Mouse (Mus musculus): ENCODE results near the gene Pgam2. TPM values are rescaled to one million over a fixed set of nuclear protein-coding genes. Genes with fewer than 3 reads are reported as not detected.

Pgam2 gene
- total and polyA plus RNA-seq, 3 experiments: 0.58 to 1.8 TPM; not detected in 1

GRCm38 (mm10) chr11:5837251-5838246 lies 34.0 kb upstream of the Pgam2 start, which contains the start of gene Polm (continued):
- no peak for TF ChIP-seq MAFK (IDR thresholded peaks at IDR 0.05; ENCODE audit: borderline replicate concordance, low read depth, low read length)
- TF ChIP-seq EP300 (IDR thresholded peaks at IDR 0.05; ENCODE audit: low read depth in 1 of 2, low read length in 2 of 2): peak in 1 of 2 experiments; percentile 38; a peak in 3 of 4 replicates
- no peak for TF ChIP-seq GABPA (IDR thresholded peaks at IDR 0.05; ENCODE audit: low read depth, low read length)
- TF ChIP-seq NRF1 (IDR thresholded peaks at IDR 0.05; ENCODE audit: insufficient read depth, low read depth, low read length, poor library complexity, severe bottlenecking): no peak

GRCm38 (mm10) chr11:5836126-5836525 lies 32.6 kb upstream of the Pgam2 start:
- Histone ChIP-seq H3K27ac (ENCODE audit: control insufficient read depth, low read depth, low read length) (no peak overlapping the region), H3K27me3 (ENCODE audit: control insufficient read depth in 1 of 2, insufficient read depth in 2 of 2, low read length in 2 of 2) (no peaks in the 10 kb centered on the region), H3K9ac (ENCODE audit: control insufficient read depth, low read depth, low read length, poor library complexity, severe bottlenecking) (no peak overlapping the region), H3K79me2 (ENCODE audit: control insufficient read depth, insufficient read depth, low read length, poor library complexity) (peaks cover 2% of the 10 kb centered on the region; the same call in 1 of the 2 replicates), H3K36me3 (ENCODE audit: control insufficient read depth in 1 of 2, insufficient read depth in 2 of 2, low read length in 2 of 2) (peaks cover 5 to 7% of the 10 kb centered on the region in 2 experiments; a peak in 3 of 4 replicates), H3K9me3 (replicated peaks; ENCODE audit: insufficient read depth, low read length) (no peaks in the 10 kb centered on the region), H3K4me1 (ENCODE audit: control insufficient read depth in 1 of 2, insufficient read depth in 2 of 2, low read length in 2 of 2) (peaks cover 3 to 7% of the 10 kb centered on the region in 2 experiments; a peak in 2 of 4 replicates), H3K4me3 (ENCODE audit: control insufficient read depth in 1 of 2, insufficient read depth in 1 of 2, low read depth in 2 of 2, low read length in 2 of 2) (no peak overlapping the region)
- DNase-seq (ENCODE audit: low read depth, low spot score): no peak
- no peak for TF ChIP-seq RCOR1 (IDR thresholded peaks at IDR 0.05; ENCODE audit: low read depth, low read length)
- no peak for TF ChIP-seq NELFE (IDR thresholded peaks at IDR 0.05; ENCODE audit: low read depth, low read length)
- TF ChIP-seq MYB (IDR thresholded peaks at IDR 0.05; ENCODE audit: low read depth, low read length): no peak
- TF ChIP-seq TCF12 (IDR thresholded peaks at IDR 0.05; ENCODE audit: low read depth, low read length): no peak
- peak in 2 of 3 experiments; percentile 15 to 30; a peak in 2 of 6 replicates for TF ChIP-seq CTCF (IDR thresholded peaks at IDR 0.05 in 2 of 3, conservative IDR thresholded peaks at IDR 0.05 in 1 of 3; ENCODE audit: control insufficient read depth in 1 of 3, insufficient read depth in 1 of 3, low read depth in 2 of 3, low read length in 3 of 3, poor library complexity in 1 of 3, severe bottlenecking in 1 of 3)
- no peak; the same call in none of the 2 replicates for TF ChIP-seq RAD21 (IDR thresholded peaks at IDR 0.05; ENCODE audit: low read depth, low read length)
- no peak for TF ChIP-seq HCFC1 (IDR thresholded peaks at IDR 0.05; ENCODE audit: low read depth, low read length)

GRCm38 (mm10) chr11:5835057-5835456 lies 31.5 kb upstream of the Pgam2 start:
- H3K36me3 ChIP-seq (ENCODE audit: control insufficient read depth in 1 of 2, insufficient read depth in 2 of 2, low read length in 2 of 2): peaks cover 5 to 7% of the 10 kb centered on the region in 2 experiments
- peaks cover 2% of the 10 kb centered on the region; the same call in 1 of the 2 replicates for H3K79me2 ChIP-seq (ENCODE audit: control insufficient read depth, insufficient read depth, low read length, poor library complexity)
- H3K9ac ChIP-seq (ENCODE audit: control insufficient read depth, low read depth, low read length, poor library complexity, severe bottlenecking): no peak overlapping the region
- no peak overlapping the region for H3K4me3 ChIP-seq (ENCODE audit: control insufficient read depth in 1 of 2, insufficient read depth in 1 of 2, low read depth in 2 of 2, low read length in 2 of 2)
- H3K9me3 ChIP-seq (replicated peaks; ENCODE audit: insufficient read depth, low read length): no peaks in the 10 kb centered on the region
- peaks cover 5 to 7% of the 10 kb centered on the region in 2 experiments; a peak in 3 of 4 replicates for H3K4me1 ChIP-seq (ENCODE audit: control insufficient read depth in 1 of 2, insufficient read depth in 2 of 2, low read length in 2 of 2)
- H3K27me3 ChIP-seq (ENCODE audit: control insufficient read depth in 1 of 2, insufficient read depth in 2 of 2, low read length in 2 of 2): no peaks in the 10 kb centered on the region
- H3K27ac ChIP-seq (ENCODE audit: control insufficient read depth, low read depth, low read length): no peak overlapping the region
- no peak for DNase-seq (ENCODE audit: low read depth, low spot score)
- TF ChIP-seq USF1 (IDR thresholded peaks at IDR 0.05; ENCODE audit: low read depth, low read length) (no peak), MYB (IDR thresholded peaks at IDR 0.05; ENCODE audit: low read depth, low read length) (no peak), POLR2AphosphoS2 (IDR thresholded peaks at IDR 0.05; ENCODE audit: low read length) (no peak), CHD1 (IDR thresholded peaks at IDR 0.05; ENCODE audit: low read depth, low read length) (no peak), MAFK (IDR thresholded peaks at IDR 0.05; ENCODE audit: borderline replicate concordance, low read depth, low read length) (no peak), TBP (IDR thresholded peaks at IDR 0.05; ENCODE audit: low read depth, low read length) (no peak), ELF1 (IDR thresholded peaks at IDR 0.05; ENCODE audit: low read depth, low read length) (no peak)
